Mouse (Mus musculus) heart, postnatal 14 days (tissue): ENCODE data around the gene Morf4l2. TPM values are rescaled to one million over a fixed set of nuclear protein-coding genes. Genes with fewer than 3 reads are reported as not detected.
A peak's percentile ranks its signal among the peaks of the same experiment; 100 is the strongest.
"Not testable (repeated sequence)": the region's sequence is repeated elsewhere in the genome, so short reads cannot be mapped to it uniquely, and the experiment has no call there.

Experiments
- DNase-seq, 2 experiments: peaks; one replicate each; pipeline ENCODE4 v3.0.0; 2021 to 2022
- intact Hi-C: fragments of 180-260 bp; cut with DNase I; formaldehyde crosslinking; loops from one replicate; pipeline ENCODE4 v1.15.1; 2025
- total RNA-seq, 2 experiments: library from RNA; stranded (reverse); gene quantifications; 2 replicates each; pipeline ENCODE4 v1.2.3; 2021

Morf4l2 gene
- total RNA-seq, 2 experiments from 2014 or later, result 98.8 to 113 TPM

- DNase-seq, result peak; percentile 14 to 32
- intact Hi-C loops, result no loop called here
Observed at GRCm38 (mm10) chrX:136708168-136708681, 35.3 kb downstream of the Morf4l2 start.

GRCm38 (mm10) chrX:136707446-136708167 is 35.9 kb downstream of the Morf4l2 start, which contains the start of gene Tceal1:
Gene Tceal1, plus strand, starts transcription at chrX:136707982.
- intact Hi-C loops, result no loop called here
- peak; percentile 54 to 73 for DNase-seq

DNA sequence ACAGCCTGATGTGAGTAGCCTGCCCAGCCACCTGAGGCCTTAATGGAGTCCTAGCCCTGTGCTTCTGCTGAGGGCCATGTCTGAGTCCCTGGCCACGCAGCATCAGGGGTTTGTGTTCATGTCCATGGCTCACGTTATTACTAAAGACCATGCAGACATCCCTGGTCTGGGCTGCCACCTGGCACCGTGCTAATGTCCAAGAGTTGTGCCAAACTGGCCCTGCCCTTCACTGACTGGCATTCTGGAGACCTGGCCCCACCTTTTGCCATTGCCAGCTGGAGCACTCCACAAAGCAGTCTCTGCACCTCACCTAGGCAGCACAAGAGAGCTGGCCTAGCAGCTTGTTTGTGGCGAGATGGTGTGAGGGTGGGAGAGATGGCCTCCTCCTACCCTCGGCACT is 50.3 kb downstream of the Morf4l2 start:
- intact Hi-C loops, result no loop called here
- DNase-seq, result no peak

- DNase-seq, result no peak
- intact Hi-C loops, result no loop called here
Observed at GRCm38 (mm10) chrX:136692294-136692675, 51.2 kb downstream of the Morf4l2 start.

DNA sequence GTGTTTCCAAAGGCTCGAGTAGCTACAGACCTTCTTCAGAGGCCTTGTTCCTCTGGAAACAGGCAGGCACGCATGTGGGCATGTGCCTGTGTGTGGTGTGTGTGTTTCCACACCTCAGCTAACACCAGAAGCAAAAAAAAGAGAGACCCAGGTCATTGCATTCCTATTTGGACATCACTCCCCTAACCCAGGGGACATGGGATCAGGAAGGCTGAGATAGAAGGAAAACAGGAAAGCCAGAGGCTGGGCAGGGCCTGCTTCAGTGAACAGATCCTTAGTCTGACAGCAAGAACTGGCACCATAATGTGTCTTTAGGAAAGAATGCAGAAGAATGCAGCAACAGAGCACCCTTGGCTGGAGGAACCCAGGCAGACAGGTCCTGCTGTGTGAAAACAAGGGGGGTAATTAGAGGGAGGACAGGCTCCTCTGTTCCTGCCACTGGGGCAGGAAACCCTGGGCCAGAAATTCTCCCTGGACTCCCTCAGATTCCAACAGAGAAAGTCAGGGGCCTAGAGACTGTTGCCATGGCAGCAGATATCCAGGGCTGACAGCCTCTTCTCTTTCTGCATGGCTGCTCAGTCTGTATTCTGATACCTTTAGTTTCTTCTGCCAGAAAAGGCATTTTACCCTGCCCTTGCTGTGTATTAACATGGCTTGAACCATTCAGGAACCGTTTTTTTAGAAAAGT is 51.7 kb downstream of the Morf4l2 start:
- intact Hi-C loops, DNase-seq: not testable (repeated sequence)

Other genes starting within 250 kb of the Morf4l2 start
- not detected for gene Kir3dl1, start 225.7 kb downstream of the Morf4l2 start, total RNA-seq
- gene Kir3dl2, start 199.6 kb downstream of the Morf4l2 start, total RNA-seq, result not detected
- under 1 TPM; 0.37 to 0.81 TPM for gene Tceal3, start 152.8 kb downstream of the Morf4l2 start, total RNA-seq
- gene Tceal1, start 35.7 kb downstream of the Morf4l2 start, total RNA-seq, result 1 to 10 TPM; 3.9 to 4.4 TPM
- not detected for gene Glra4, start 36.5 kb upstream of the Morf4l2 start, total RNA-seq
- gene Plp1, start 79.0 kb upstream of the Morf4l2 start, total RNA-seq, result 1 to 10 TPM; 3.4 to 4.4 TPM
- gene Rab9b, start 125.1 kb upstream of the Morf4l2 start, total RNA-seq, result under 1 TPM in 1 of 2 experiments, not detected in 1; 0.15 TPM
- not detected for gene H2bfm, start 183.6 kb upstream of the Morf4l2 start, total RNA-seq
- 1 to 10 TPM; 1.6 to 3.2 TPM for gene Tmsb15b2, start 231.8 kb upstream of the Morf4l2 start, total RNA-seq
- gene Tmsb15l, start 233.2 kb upstream of the Morf4l2 start, total RNA-seq, result under 1 TPM; 0.48 to 0.49 TPM
- under 1 TPM in 1 of 2 experiments, not detected in 1; 0.93 TPM for gene Tmsb15b1, start 233.2 kb upstream of the Morf4l2 start, total RNA-seq
- gene Zcchc18, start 249.5 kb upstream of the Morf4l2 start, total RNA-seq, result under 1 TPM in 1 of 2 experiments, not detected in 1; 0.10 TPM